Mouse (Mus musculus) adrenal gland, adult 2 months (tissue): ENCODE data around the gene Naa15. TPM values are rescaled to one million over a fixed set of nuclear protein-coding genes. Genes with fewer than 3 reads are reported as not detected.
"Not testable (repeated sequence)": the region's sequence is repeated elsewhere in the genome, so short reads cannot be mapped to it uniquely, and the experiment has no call there.

Experiments
- DNase-seq: peaks from one replicate; pipeline ENCODE4 v3.0.0; 2021
- long read RNA-seq: library from polyadenylated mRNA; stranded (forward); transcript quantifications from one replicate; pipeline ENCODE4 v2.0.0, GENCODE M21; 2021
- polyA plus RNA-seq: library from polyadenylated mRNA; depleted of rRNA; stranded (reverse); fragments of >200 nt; gene quantifications from 2 replicates; pipeline ENCODE4 v1.2.3, GENCODE M21; 2012; rRNA removed
- total RNA-seq, 2 experiments: library from RNA; stranded (reverse); gene quantifications; 2 replicates each; pipeline ENCODE4 v1.2.3; 2021

The Naa15 gene
- 10 to 100 TPM; 39.5 to 63.8 TPM for total RNA-seq
- polyA plus RNA-seq = 0.46 and 0.59 TPM in 2 replicates
- long read RNA-seq, full-length matches to known transcripts = 14 of 23 reads
- long read RNA-seq, partial matches to known transcripts = 1 of 23 reads
- long read RNA-seq, other reads (novel, unspliced or antisense) = 8 of 23 reads

DNA sequence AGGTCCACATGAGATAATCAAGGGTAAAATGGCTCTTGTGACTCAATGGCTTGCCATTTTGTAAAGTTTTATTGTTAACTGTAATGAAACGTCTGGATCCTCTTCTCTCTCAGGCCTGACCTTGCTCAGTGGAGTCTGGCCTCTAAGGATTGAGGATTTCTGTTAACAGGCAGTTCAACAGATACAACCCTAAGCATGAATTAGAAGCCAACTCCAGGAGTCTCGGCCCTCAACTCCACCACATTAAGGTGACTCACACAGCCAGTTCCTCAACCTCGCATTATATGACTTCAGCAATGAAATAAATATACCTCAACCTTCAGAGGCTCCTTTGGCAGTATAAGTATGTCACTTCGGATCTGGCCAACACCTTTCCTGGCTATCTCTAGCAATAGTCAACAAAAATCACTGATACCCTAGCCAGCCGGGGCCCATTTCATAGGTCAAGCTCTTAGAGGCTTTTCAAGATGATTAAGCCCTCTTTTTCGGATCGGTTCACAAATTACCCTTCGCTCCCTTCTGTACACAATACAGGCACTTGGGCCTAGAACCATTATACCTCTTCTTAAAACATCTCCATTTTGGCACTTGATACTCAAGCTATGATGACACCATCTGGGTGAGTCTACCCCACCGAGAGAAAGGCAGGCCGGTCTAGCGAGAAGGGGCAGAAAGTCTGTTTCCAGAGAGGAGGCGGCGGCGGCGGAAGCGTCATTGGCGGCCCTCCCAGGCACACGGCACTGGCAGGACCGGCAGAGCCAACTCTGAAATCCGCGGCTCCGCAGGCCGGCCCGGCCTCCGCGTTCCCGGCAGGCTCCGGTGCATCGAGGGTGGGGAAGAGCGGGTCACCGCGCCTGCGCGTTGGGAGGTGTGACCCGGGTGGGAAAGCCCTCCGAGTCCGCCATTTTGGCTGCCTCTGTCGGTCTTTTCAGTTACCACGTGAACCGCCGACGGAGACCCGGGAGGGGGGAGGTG lies at the start of gene Naa15:
Gene Naa15 (plus strand): TSS at position 51 of the 975 bp plus-strand sequence.
- DNase-seq = peak; percentile 98

DNA sequence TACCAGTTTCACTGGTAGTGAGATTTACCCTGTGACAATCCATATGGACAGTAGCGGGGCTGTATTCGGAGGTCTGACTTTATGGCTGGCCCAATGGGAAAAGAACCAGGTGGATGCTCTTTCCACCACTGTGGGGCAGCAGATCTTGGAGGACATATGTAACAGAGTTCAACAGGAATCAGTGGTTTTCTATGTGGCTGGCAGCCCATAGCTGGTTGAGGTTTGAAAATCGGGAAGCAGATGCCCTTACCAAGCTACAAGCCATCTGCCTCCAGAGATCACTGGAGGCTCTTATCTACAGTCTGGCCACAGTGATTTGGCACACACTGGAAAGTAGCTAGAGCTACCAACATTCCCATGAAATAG lies 49.4 kb upstream of the Naa15 start:
- no peak for DNase-seq

DNA sequence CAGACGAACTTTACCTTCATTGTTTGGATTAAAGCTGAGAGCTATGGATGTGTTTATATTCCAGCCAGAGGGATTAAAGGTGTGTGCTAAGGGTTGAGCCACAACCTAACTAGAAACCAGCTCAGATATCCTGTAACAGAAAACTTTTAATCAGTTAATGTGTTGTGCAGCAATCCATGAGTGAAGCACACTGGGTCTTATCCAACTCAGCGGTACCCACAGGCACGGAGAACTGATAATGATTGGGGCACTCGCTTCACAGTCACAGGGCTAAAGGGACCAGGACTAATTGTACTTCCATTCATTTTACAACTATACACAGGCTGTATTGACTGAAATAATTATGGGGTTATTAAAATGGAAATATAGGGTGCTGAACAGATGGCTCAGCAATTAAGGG lies 48.0 kb upstream of the Naa15 start:
- DNase-seq = no peak

DNA sequence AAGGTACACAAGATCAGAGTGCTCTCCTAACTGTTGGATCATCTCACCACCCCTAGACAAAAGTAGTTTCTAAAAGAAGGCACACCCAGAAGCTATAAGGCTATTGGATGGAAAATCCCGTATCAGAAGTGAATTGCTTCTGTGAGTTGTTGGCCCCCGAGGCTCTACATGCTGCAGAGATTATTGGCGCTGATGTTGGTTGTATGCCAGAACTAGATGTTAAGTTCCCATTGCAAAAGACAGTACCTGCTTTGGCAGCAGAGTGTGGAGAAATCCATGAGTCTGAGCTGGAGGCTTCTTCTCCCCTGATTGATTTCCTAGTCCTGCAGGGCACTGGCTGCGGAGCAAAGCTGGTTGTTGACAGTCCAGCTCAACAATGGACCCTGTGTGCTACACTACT lies 46.9 kb upstream of the Naa15 start:
- DNase-seq = no peak

DNA sequence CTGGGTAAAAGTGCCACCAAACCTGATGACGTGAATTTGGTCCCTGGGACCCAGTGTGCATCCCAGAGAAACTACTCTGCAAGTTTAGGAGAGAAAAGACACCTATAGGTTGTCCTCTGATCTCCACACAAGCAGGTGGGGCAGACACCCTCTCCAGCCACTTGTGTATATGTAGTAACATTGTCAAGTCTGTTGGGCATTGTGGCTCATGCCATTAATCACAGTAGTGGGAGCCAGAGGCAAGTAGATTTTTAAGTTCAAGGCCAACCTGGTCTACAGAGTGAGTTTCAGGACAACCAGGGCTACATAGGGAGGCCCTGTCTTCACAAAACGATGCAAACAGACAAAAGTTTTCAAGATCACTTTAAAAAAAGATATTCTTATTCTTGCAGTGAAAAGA lies 43.1 kb upstream of the Naa15 start:
- DNase-seq = peak; percentile 57

DNA sequence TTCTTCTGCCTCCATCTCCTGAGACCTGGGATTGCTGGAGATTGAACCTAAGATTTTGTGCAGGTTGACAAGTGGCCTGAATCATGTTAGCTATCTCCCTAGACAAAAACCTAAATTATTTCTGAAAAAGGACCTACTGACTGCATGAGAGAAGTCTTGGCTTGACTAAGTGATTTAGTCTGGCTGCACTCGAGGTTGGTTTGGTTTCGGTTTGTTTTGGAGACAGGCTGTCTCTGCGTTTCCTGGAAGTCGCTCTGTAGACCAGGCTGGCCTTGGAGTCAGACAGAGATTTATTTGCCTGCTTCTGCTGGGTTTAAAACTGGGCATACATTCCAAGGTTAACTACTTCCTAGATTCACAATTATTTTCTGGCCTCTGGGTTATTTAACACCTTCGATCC lies 42.1 kb upstream of the Naa15 start:
- peak; percentile 79 for DNase-seq

DNA sequence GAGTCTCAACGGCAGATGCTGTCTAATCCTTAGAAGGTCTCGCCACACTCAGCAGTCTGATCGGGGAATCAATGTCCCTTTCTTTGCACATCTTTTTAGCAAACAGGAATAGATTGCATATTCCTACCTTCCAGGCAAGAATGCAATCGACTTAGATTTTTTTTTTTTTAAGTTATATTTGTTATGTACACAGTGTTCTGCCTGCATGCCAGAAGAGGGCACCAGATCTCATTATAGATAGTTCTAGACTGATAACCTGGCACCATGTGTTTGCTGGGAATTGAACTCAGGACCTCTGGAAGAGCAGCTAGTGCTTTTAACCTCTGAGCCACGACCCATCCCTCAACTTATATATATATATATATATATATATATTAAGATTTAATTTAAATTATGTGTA lies 41.4 kb upstream of the Naa15 start:
- DNase-seq = no peak

DNA sequence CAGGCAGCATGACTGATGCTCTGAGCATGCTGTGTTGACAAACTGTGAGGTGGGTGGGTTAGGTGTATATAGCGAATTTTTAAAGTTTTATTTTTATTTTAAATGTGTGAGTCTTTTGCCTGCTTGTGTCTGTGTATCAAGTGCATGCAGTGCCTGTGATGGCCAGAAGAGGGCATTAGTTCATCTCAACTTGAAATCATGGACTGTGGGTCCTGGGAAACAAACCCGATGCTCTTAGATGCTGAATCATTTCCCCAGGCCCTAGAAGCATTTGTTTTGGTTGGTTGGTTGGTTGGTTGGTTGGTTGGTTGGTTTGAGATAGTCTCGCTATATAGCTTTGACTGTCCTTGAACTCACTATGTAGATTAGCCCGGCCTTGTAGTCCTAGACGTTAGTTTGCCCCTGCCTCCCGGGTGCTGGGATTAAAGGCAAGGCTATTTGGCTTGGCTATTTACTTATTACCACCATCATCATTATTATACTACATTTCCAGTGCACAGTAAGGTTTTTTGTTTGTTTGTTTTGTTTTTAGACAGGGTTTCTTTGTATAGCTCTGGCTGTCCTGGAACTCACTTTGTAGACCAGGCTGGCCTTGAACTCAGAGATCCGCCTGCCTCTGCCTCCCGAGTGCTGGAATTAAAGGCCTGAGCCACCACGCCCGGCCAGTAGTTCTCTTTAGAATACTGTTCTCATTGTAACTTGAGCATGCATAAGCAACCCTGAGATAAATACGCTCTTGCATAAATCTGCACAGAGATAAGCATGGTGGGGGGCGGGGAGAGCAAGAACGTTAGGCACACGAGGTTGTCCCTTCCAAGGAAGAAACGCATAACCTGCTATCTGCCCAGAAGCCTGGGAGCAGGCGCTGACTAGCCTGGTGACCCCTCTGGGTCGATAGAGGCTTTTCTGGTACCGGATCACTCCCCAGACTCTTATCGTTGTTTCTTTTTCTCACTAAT lies 39.4 kb upstream of the Naa15 start:
- peak; percentile 56 for DNase-seq

DNA sequence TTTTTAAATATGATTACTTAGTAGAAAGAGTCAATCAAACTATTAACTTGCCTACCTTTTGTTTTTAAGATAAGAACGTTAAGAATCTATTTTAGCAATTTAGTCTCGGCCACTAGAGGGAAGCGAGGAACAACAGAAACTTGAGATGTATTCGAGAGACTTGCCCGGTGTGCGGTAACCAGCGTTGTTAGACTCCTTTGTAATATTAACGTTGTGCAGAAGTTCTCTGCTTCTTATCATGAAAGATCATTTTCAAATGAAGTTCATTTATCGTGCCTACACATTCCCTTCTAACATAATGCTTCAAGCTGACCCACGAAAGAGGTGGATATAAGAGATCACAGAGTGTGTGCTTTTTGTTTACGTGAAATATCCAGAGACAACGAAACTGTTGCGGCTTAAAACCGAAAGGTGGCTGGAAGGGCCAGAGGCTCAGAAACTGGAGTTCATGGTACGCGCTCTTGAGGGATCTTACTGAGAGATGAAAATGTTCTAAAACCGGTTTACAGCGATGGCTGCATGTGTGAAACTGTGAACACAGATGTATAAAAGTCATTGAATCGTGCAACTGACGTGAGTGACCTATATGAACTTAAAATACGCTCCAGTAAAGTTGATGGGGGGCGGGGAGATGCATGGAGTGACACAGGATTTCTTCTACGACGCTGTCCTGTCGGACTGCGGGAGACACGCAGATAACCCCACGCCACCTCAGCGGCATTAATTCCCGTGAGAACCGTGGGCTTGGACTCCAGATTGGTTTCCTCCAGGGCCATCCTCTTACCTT lies 36.9 kb upstream of the Naa15 start:
- peak; percentile 47 for DNase-seq

DNA sequence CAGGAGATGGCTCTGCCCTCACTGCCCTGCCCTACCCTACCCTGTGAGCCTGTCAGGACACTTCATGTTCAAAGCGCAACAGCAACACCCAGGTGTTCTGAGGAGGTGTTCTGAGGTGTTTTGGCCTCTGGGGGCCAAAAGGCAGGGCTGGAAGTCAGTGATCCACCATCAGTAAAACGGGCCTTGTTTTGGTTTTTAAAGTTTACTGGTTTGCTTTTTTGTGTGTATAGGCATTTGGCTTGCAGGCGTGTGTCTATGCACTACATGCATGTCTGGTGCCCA lies 36.3 kb upstream of the Naa15 start:
- DNase-seq = no peak

DNA sequence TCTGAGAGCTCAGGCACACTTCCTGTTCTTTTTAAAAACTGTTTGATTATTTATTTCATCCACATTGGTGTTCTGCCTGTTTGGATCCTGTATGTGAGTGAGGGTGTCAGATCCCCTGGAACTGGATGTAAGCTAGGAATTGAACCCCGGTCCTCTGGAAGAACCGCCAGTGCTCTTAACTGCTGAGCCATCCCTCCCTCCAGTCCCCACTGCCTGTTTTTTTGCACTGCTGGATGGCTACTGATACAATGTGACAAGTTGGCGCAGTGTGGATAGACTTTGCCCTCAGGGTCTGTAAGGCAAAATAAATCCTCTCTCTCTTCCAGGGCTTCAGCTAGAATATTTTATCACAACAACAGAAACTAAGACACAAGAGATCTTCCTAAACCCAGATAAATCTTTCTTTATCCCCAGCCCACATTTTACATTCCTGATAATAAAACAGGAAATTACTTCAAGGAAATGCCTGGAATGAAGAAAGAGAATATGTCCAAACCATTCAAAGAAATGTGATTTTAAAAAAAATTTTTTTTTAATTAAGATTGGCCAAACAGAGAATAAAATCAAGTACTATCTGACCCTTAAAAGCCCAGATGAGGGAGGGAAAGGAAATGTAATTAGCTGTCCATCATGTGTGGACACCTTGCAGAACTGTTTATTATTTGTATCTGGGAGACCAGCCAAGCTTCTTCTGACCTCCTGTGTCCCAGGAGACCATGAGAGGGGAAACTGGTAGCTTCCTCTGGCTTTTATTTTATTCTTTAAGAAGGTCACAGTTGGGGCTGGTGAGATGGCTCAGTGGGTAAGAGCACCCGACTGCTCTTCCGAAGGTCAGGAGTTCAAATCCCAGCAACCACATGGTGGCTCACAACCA lies 34.9 kb upstream of the Naa15 start:
- DNase-seq = peak; percentile 43

DNA sequence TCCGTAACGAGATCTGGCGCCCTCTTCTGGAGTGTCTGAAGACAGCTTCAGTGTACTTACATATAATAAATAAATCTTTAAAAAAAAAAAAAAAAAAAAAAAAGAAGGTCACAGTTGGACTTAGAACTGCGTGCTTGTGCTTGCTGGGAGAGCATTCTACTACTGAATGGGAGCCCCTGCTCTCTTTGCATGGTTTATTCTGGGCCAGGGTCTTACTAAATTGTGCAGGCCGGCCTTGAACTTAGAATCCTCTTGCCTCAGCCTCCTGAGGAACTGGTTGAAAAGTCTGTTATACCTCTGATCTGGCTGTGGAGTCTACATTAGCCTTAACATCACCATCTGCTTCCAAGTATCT lies 34.3 kb upstream of the Naa15 start:
- no peak for DNase-seq

DNA sequence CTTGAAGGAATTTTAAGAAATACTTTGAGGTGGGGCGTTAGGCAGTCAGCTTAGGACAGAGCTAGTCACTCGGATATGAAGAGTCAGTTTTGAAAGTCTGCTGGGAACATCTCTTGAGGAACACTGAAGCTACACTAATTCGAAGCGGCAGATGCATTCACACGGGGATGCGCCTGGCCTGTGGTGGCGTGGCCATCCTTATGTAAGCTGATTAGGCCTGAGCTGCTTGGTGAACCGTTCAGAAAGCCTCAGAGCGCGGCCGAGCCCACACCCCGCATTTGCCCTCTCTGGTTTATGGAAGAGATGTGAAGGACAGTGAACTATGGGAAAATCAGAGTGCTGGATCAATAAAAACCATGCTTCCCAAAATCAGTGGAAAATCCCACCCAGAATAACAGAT lies 31.5 kb upstream of the Naa15 start:
- no peak for DNase-seq

DNA sequence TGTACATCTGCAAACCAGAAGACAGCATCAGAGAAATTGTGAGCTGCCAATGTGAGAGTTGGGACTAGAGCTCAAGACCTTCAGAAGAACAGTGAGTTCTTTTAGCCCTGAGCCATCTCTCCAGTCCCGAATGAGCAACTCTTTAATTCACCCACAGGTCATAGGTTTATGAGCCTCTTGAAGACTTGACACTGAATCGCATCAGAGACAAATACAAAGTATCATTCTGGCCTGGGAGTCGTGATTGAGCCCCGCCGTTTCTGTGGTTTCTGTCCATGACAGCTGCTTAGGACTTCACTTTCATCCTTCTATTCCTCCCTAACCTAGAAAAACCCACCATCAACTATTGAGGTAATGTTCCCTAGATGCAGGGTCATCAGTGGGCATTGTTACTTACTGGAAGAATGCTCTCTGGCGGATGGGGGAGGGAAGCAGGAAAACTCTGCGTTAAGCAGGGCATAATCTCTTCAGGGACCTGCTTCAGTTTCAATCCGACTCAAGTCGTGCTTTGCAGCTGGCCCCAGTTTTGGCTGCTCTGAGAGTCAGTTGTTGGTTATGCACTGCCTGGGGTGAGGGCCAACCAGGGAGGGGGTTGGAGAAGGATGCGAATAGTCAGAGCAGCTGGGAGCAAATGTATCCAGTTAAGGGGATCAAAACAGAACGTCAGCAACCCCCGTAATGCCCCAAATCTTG lies 28.4 kb upstream of the Naa15 start:
- peak; percentile 70 for DNase-seq

DNA sequence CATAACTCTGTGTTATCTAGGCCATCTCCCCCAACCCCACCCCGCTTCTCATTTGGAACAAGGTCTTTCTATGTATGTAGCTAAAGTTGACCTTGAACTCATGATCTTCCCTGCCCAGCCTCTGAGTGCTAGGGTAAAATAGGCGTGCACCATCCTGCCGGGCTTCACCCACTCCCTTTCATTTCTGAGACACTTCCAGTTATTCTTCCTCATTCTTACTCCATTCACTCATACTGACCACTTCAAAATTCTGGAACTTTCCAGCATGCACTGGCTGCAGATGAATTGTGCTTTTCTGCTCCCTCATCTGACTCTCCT lies 27.9 kb upstream of the Naa15 start:
- no peak for DNase-seq

DNA sequence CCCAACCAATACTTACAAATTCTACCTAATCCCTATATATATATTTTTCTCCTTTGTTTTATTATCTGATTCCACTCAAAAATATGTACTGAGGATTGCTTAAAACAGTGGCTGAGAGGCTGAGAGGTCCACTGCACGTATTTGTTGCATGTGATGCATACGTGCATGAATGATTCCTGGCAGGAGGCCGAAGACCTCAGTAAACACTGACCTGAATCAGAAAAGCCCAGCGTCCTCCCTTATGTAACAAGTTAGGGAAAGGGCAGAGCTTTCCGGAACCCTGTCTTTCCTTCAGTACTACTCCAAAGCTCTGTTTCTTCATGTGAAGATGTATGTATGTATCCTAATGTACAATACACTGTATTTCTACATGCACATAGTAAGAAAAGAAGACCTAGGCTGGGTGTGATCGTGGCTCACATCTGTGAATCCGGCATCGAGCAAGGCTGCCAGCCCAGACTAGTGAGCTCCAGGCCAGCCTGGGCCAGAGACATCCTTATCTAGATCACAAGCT lies 27.0 kb upstream of the Naa15 start:
- DNase-seq = no peak

DNA sequence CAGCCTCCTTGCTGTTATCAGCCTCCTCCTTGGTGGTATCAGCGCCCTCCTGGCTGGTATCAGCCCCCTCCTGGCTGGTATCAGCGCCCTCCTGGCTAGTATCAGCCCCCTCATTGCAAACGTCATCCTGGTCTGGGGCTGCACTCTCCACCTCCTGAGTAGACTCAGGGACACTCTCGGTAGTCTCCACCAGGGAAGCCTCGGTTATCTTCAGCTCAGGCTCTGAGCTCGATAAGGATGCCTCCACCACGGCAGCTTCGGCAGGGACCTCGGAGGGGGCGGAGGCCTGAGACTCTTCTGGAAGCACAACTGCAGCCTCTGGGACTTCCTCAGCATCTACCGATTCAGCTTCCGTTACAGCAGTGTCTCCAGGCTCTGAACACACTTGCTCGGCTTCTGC lies 26.0 kb upstream of the Naa15 start:
- no peak for DNase-seq

DNA sequence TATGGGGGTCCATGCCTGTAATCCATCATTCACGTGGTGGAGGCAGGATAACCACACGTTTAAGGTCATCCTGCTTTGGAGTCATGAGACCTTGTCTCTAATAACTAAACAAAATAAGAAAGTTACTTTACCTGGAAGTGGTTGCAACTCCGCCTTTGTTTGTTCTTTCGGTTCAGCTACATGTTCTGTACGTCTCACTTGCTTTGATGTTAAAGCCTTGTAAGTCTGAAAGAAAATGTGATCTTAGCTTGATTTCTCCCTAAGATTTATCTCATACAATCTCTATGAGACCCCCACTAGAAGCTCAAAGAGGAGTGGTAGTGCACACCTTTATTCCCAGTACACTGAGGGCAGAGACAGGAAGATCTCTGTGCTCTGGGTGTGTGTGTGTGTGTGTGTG lies 23.9 kb upstream of the Naa15 start:
- DNase-seq = no peak

DNA sequence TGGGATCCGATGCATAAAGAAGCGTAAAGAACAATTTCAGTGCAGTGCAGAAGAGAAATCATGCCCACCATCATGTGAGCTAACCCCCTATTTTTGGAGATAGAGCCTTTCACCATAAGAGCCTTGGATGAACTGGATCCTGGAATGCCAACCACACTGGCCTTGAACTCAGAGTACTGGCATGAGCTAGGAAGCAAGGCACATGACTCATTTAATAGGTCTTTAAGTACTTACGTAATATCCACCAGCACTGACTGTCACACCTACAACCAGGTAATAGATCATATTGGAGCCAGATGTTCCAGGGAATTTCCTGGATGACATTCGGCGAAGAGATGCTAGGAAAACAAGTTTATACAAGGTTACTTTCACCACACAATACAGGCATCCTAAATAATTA lies 23.4 kb upstream of the Naa15 start:
- DNase-seq = peak; percentile 77

DNA sequence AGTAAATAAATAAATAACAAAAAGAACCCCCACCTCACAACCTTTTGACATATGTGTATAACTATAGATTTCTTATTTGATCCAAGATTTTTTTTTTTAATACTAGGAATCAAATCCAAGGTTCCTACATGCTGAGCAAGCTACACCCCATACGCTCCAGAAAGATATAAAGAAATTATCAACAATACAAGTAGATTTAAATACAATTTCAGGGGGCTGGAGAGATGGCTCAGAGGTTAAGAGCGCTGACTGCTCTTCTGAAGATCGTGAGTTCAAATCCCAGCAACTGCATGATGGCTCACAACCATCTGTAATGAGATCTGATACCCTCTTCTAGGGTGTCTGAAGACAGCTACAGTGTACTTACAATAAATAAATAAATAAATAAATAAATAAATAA lies 21.9 kb upstream of the Naa15 start:
- not testable (repeated sequence) for DNase-seq
